1 mouse cellular context compared by ENCODE assay signal in the genomic region with DNA sequence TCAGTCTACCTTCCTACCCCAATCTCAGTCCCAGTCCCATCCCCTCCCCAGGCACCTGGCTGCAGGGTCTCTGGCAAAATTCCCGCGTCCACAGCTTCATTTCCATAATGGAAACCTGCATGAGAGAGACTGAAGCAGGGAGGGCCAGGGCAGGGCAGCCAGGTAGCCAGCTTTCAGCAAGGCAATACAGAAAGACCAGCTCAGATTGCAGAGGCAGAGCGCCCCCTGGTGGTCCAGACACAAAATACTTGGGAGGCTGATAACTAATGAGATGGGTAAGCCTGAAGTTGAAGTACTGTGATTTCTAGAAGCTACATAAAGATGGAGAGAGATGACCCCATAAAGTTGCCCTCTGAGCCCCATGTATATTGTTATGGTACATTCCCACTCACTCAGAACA.
A peak's percentile ranks its signal among the peaks of the same experiment; 100 is the strongest.
TF ChIP-seq lines count a peak whose summit lies in the region.

No protein-coding gene starts in this region.

TF ChIP-seq in MEL, 35 proteins besides CTCF, POLR2A, EP300 and RAD21 (continued from another document):
- TF ChIP-seq ZNF384 (IDR thresholded peaks at IDR 0.05; ENCODE audit: low read depth, low read length): peak; percentile 33; the same call in 1 of the 2 replicates
- TF ChIP-seq NELFE (IDR thresholded peaks at IDR 0.05; ENCODE audit: low read depth, low read length): no peak
- TF ChIP-seq SMC3 (IDR thresholded peaks at IDR 0.05; ENCODE audit: low read depth, low read length): peak; percentile 78
- no peak for TF ChIP-seq POLR2AphosphoS2 (IDR thresholded peaks at IDR 0.05; ENCODE audit: low read length)
- no peak for TF ChIP-seq NRF1 (IDR thresholded peaks at IDR 0.05; ENCODE audit: insufficient read depth, low read depth, low read length, poor library complexity, severe bottlenecking)
